Mouse (Mus musculus) heart, postnatal 25 days (tissue): ENCODE measurements around the gene Ccdc163. TPM values are rescaled to one million over a fixed set of nuclear protein-coding genes. Genes with fewer than 3 reads are reported as not detected.

Experiments used
- DNase-seq: peaks from one replicate; pipeline ENCODE4 v3.0.0; 2022; ENCODE audit warnings: low spot score
- intact Hi-C: fragments of 180-260 bp; cut with DNase I; formaldehyde crosslinking; loops from one replicate; pipeline ENCODE4 v1.15.1; 2025
- total RNA-seq, 2 experiments: library from RNA; stranded (reverse); gene quantifications; 2 replicates each; pipeline ENCODE4 v1.2.3; 2021

Gene Ccdc163
- total RNA-seq, 2 experiments from 2014 or later = 5.5 to 5.6 TPM

DNA sequence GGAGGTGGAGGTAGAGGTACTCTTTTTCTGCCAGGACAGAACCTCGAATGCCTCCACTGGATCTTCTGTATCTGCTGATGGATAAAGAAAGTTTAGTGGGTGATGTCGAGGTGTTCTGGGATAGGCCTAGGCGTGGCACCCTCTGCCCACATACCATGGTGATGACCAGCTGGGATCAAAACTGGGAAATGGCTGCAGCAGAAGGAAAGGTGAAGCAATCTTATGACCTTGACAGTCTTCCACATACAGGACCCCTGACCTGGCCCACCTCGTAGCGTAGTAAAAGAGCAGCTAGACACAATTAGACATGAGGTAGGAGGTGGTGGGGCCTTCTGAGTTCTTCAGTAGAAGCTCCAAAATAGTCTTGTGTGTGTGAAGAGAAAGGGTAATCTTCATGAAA, 55.7 kb downstream of the Ccdc163 start:
- intact Hi-C loops = no loop called here
- DNase-seq = no peak

GRCm38 (mm10) chr4:116768510-116768909, 60.2 kb downstream of the Ccdc163 start:
- no peak for DNase-seq
- intact Hi-C loops = no loop called here

DNA sequence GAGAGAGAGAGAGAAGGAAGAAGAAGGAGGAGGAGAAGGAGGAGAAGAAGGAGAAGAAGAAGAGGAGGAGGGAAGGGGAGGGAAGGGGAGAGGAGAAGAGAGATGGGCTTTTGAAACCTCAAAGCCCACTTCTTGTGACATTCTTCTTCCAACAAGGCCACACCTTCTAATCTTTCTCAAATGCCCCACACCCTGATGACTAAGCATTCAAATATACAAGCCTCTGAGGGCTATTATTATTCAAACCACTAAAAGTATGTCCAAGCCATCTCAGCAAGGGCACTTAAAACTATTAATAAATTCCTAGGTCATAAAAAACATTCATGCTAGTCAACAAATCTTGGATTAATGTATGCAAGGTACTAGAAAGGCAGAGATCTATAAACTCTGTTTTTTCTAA, 60.8 kb downstream of the Ccdc163 start:
- intact Hi-C loops = no loop called here
- no peak for DNase-seq

GRCm38 (mm10) chr4:116776391-116776790, 68.1 kb downstream of the Ccdc163 start:
- DNase-seq = no peak
- intact Hi-C loops = no loop called here

- intact Hi-C loops = no loop called here
- DNase-seq = no peak
These were observed 68.8 kb downstream of the Ccdc163 start for GRCm38 (mm10) chr4:116777079-116777478.

DNA sequence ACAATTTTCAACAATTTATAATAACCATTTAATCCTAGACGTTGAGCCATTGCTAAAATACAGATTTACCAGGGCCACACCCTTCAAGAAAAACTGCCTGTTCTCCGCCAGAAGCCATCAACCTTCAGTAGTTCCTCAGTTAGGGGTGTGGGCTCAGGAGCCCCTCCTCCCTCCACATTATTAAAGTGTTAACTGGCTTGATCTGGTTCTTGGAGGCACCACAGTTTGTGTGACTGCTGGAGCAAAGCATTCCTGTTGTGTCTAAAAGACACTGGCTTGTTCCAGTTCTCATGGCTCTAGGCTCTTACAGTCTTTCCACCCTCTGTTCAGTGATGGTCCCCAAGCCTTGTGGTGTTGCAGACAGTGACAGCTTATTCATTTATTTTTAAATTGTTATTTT, 72.2 kb downstream of the Ccdc163 start:
- intact Hi-C loops = loop anchor here (10.0 kb wide), 1 partner anchor 136 kb away; no protein-coding TSS in a partner anchor

DNA sequence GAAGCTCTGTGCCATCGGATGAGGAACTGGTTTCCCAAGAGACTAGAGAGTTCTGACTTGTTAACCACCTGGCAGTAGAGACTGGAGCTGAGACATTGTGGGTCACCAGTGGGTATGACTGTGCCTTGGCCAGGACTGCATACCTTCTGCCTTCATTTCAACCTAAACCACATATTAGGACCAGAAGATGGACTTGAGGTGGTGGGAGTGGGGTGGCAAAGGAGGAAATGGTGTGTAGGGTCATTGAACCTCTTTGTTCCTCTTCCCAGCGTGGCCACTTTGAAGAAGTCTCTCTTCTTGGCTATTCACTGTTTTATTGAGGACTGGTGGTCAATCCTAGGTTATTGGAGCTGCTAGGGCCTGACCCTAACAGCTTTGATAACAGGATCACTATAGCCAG, 73.1 kb downstream of the Ccdc163 start:
- no peak for DNase-seq
- intact Hi-C loops = loop anchor here (10.0 kb wide), 1 partner anchor 137 kb away; no protein-coding TSS in a partner anchor

More for the DNA sequence above, 72.2 kb downstream of the Ccdc163 start:
- no peak for DNase-seq

GRCm38 (mm10) chr4:116782171-116782570, 73.9 kb downstream of the Ccdc163 start:
- DNase-seq = no peak
- intact Hi-C loops = loop anchor here (10.0 kb wide), 1 partner anchor 137 kb away; no protein-coding TSS in a partner anchor

DNA sequence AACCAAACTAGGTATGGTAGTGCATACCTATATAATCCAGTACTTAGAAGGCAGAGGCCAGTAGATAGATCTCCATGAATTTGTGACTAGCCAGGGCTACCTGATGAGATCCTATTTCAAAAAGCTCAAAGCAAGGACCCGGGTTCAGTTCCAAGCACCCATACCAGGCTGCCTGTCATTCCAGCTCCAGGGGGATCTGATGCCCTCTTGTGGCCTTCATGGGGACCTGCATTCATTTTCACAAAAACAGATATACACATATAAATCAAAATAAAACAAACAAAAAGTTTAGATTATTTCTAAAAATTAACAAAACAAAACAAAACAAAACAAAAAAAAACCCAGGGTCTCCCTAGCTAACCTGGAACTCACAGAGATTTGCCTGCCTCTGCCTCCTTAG, 78.3 kb downstream of the Ccdc163 start:
- DNase-seq = no peak
- intact Hi-C loops = loop anchor here (10.0 kb wide), 1 partner anchor 142 kb away; no protein-coding TSS in a partner anchor

DNA sequence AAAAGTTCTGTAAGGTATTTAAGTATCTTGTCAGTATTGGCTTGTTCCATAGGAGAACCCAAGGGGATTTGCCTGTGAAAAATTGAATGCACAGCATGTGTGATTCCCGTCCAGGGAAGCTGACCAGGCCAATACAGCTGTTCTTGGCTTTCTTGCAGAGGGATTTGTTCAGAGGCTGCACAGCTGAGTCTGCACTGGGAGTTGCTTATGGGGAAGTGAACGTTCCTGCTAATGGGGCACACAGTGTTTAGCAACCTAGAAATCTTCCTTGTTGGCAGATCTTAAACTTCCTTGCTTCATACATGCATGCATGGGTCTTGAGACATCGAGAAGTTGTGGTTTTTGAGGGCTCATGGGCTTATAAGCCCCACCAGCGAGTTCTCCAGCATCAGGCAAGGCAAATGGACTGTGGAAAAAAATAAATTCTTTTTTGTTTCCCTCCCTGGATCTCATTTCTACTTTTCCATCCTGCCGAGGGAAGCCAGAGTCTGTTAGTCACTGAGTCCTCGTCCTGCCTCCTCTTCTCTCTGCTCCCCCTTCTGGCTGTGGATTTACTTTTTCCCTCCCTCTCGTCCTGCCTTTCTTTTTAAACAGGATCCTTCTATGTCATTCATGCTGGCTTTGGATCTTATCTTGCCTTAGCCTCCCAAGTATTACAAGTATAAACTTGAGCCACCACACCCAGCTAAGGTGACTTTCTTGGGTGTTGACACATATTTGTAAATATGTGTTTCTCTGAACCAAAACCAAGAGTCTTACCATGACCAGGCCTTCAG, 79.9 kb downstream of the Ccdc163 start:
- no peak for DNase-seq
- intact Hi-C loops = loop anchor here (10.0 kb wide), 1 partner anchor 143 kb away; no protein-coding TSS in a partner anchor

GRCm38 (mm10) chr4:116788956-116789355, 80.6 kb downstream of the Ccdc163 start:
- intact Hi-C loops = loop anchor here (1.0 to 10.0 kb wide), 2 partner anchors 70 to 144 kb away; no protein-coding TSS in a partner anchor

GRCm38 (mm10) chr4:116792453-116792852, 84.1 kb downstream of the Ccdc163 start:
- intact Hi-C loops = no loop called here
- DNase-seq = no peak

More at GRCm38 (mm10) chr4:116788956-116789355, 80.6 kb downstream of the Ccdc163 start:
- peak; percentile 16 for DNase-seq

DNA sequence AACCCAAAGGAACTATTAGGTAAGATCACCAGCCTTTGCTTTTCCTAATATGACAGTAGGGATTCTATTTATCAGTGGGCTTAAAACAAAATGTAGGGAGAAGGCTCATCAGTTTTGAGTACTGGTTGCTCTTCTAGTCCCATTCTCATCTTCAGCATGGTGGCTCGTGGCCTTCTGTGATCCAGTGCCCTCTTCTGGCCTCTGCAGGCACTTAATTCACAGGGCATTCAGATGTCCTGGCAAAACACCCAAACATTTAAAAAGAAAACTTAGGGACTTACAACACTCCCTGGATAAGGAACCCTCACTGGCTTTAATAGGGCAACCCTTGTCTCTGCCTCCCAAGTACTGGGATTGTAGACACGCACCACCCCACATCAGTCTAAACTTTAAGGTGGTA, 86.0 kb downstream of the Ccdc163 start:
- DNase-seq = no peak
- intact Hi-C loops = no loop called here

GRCm38 (mm10) chr4:116796442-116797110, 88.3 kb downstream of the Ccdc163 start:
- peak; percentile 11 for DNase-seq
- intact Hi-C loops = no loop called here

- intact Hi-C loops = no loop called here
- DNase-seq = no peak
These were observed 91.6 kb downstream of the Ccdc163 start for GRCm38 (mm10) chr4:116799901-116800300.

Other genes with a start within 250 kb of the Ccdc163 start
- gene Mast2, start 244.3 kb upstream of the Ccdc163 start, total RNA-seq = 100 to 1,000 TPM; 118 to 119 TPM
- 10 to 100 TPM; 12.4 to 16.2 TPM for gene Ipp, start 201.0 kb upstream of the Ccdc163 start, total RNA-seq
- gene Tmem69, start 152.6 kb upstream of the Ccdc163 start, total RNA-seq = 10 to 100 TPM; 24.9 to 25.2 TPM
- 10 to 100 TPM; 59.5 to 80.0 TPM for gene Gpbp1l1, start 150.9 kb upstream of the Ccdc163 start, total RNA-seq
- gene Ccdc17, start 111.9 kb upstream of the Ccdc163 start, total RNA-seq = 1 to 10 TPM; 3.0 to 4.2 TPM
- 10 to 100 TPM; 21.1 to 24.6 TPM for gene Nasp, start 80.6 kb upstream of the Ccdc163 start, total RNA-seq
- gene Akr1a1, start 56.8 kb upstream of the Ccdc163 start, total RNA-seq = 100 to 1,000 TPM; 277 to 278 TPM
- gene Prdx1, start 23.0 kb upstream of the Ccdc163 start, total RNA-seq = 100 to 1,000 TPM; 429 to 473 TPM
- gene Mmachc, start 103 bp upstream of the Ccdc163 start, total RNA-seq = 10 to 100 TPM; 57.6 TPM
- gene Tesk2, start 12.4 kb downstream of the Ccdc163 start, total RNA-seq = 1 to 10 TPM; 2.3 to 2.5 TPM
- 1 to 10 TPM; 6.9 to 8.2 TPM for gene Toe1, start 99.1 kb downstream of the Ccdc163 start, total RNA-seq
- 1 to 10 TPM; 1.5 to 1.6 TPM for gene Mutyh, start 99.2 kb downstream of the Ccdc163 start, total RNA-seq
- gene Hpdl, start 113.2 kb downstream of the Ccdc163 start, total RNA-seq = 1 to 10 TPM; 4.2 to 4.8 TPM
- gene Zswim5, start 168.9 kb downstream of the Ccdc163 start, total RNA-seq = 1 to 10 TPM in 1 of 2 experiments, under 1 TPM in 1; 0.94 to 1.2 TPM